Mouse (Mus musculus): Measurements from ENCODE around the gene Gm28998. TPM values are rescaled to one million over a fixed set of nuclear protein-coding genes. Genes with fewer than 3 reads are reported as not detected.

The Gm28998 gene
- polyA plus RNA-seq (2017; shearing (Covaris generic)): not detected

GRCm38 (mm10) chrY:7253487-7253886 is at the start of gene Gm28998:
Gene Gm28998 (plus strand): TSS chrY:7253787.

Other genes starting within 250 kb of the Gm28998 start
- gene Gm21244, start 84.5 kb upstream of the Gm28998 start, polyA plus RNA-seq (2017; shearing (Covaris generic)): under 1 TPM in 1 of 2 experiments, not detected in 1; 0.53 TPM
- gene Gm21788, start 151.2 kb downstream of the Gm28998 start, polyA plus RNA-seq (2017; shearing (Covaris generic)): not detected

Measured in inflammation-experienced regulatory T-cells (primary cell).